Mouse (Mus musculus): ENCODE measurements at regions not wholly inside any gene's neighbourhood (a gene's known extent, or its start where the extent isn't known, plus 50 kb on each side); places are given as distances from the start of the nearest gene placed in this dataset.

DNA sequence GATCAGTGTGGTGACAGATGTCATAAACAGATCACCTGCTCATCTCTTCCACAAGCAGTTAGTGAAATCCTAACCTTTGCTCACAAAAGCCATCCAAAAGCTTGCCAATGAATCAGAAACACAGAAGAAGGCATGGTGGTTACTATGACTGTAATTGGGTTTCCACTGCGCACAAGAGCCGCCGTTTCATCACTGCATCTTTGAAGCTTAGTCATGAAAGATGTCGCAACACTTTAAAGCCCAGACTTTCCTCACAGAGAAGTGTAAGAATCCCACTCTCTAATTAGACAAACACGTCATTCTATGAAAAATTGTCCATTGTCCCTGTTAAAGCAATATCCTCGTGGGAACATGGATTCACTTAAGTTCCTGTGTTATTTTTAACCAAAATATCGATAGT, 76.9 kb upstream of the Tmco5 start:
- ATAC-seq (ENCODE audit: extremely low read depth, insufficient number of reproducible peaks, low FRiP score, poor library complexity, severe bottlenecking) (no peak), DNase-seq (ENCODE audit: low spot score) (no peak)
- Histone ChIP-seq H3K4me3 (ENCODE audit: low read depth, low read length) (no peak overlapping the region), H3K27me3 (ENCODE audit: insufficient read depth, low read length) (no peaks in the 10 kb centered on the region), H3K4me1 (ENCODE audit: insufficient read depth, low read depth, low read length) (no peaks in the 10 kb centered on the region), H3K36me3 (replicated peaks) (no peaks in the 10 kb centered on the region), H3K9me3 (replicated peaks) (no peaks in the 10 kb centered on the region)
- no peak for TF ChIP-seq TAL1 (conservative IDR thresholded peaks at IDR 0.05; ENCODE audit: low read depth, low read length)
- no peak for TF ChIP-seq GATA2 (IDR thresholded peaks at IDR 0.05; ENCODE audit: borderline replicate concordance, low read depth, low read length)
- TF ChIP-seq CTCF (IDR thresholded peaks at IDR 0.05; ENCODE audit: low read depth, low read length): no peak
- TF ChIP-seq GATA1 (IDR thresholded peaks at IDR 0.05; ENCODE audit: borderline replicate concordance, low read length): no peak
- no peak for TF ChIP-seq POLR2AphosphoS5 (IDR thresholded peaks at IDR 0.05; ENCODE audit: insufficient replicate concordance, low read depth, low read length)

DNA sequence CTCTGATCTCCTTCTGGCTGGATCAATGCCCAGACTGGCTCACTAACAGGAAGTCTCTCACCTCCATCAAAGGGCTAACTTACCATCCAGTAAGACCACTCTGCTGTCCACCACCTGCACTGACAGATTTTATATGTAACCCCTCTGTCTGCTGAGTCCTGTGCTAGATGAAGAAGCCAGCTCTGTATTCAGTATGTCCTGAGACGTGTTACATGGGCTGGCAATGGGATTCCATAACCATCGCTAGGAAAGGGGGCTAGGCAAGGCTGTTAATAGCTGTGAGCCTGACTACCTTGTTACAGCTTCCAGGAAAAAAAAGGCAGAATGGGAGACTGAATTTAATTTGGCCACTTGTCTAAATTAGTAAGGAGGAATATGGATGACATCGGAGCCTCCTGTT, 71.3 kb upstream of the Tmco5 start:
- no peak overlapping the region for H3K4me3 ChIP-seq (ENCODE audit: low read depth, low read length)
- H3K27me3 ChIP-seq (ENCODE audit: insufficient read depth, low read length): no peaks in the 10 kb centered on the region
- no peaks in the 10 kb centered on the region for H3K36me3 ChIP-seq (replicated peaks)
- H3K4me1 ChIP-seq (ENCODE audit: insufficient read depth, low read depth, low read length): no peaks in the 10 kb centered on the region
- no peak for DNase-seq (ENCODE audit: low spot score)
- H3K9me3 ChIP-seq (replicated peaks): no peaks in the 10 kb centered on the region
- TF ChIP-seq GATA1 (IDR thresholded peaks at IDR 0.05; ENCODE audit: borderline replicate concordance, low read length) (no peak), TAL1 (conservative IDR thresholded peaks at IDR 0.05; ENCODE audit: low read depth, low read length) (no peak), GATA2 (IDR thresholded peaks at IDR 0.05; ENCODE audit: borderline replicate concordance, low read depth, low read length) (no peak), POLR2AphosphoS5 (IDR thresholded peaks at IDR 0.05; ENCODE audit: insufficient replicate concordance, low read depth, low read length) (no peak), CTCF (IDR thresholded peaks at IDR 0.05; ENCODE audit: low read depth, low read length) (no peak)
- no peak for ATAC-seq (ENCODE audit: extremely low read depth, insufficient number of reproducible peaks, low FRiP score, poor library complexity, severe bottlenecking)

DNA sequence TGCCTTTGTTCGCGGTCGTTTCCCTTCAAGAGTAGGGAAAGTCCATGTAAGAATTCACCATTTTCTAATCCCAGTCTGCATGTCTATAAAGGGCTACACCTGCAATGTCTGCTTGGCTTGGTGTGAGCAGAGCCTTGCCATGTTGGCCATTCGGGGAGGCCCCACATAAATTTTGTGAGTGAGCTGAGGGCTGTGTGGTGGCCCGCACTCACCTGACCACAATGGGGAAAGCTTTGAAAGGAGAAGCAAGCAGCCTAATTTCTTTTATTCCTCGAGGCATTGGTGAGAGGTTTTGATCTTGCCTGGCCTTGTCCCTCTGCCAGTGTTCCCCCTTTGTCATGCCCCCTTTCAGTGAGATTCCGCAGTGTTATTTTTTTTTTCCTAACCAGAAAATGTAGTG, 70.9 kb upstream of the Tmco5 start:
- H3K27me3 ChIP-seq (ENCODE audit: insufficient read depth, low read length): no peaks in the 10 kb centered on the region
- no peaks in the 10 kb centered on the region for H3K4me1 ChIP-seq (ENCODE audit: insufficient read depth, low read depth, low read length)
- H3K4me3 ChIP-seq (ENCODE audit: low read depth, low read length): no peak overlapping the region
- ATAC-seq (ENCODE audit: extremely low read depth, insufficient number of reproducible peaks, low FRiP score, poor library complexity, severe bottlenecking) (no peak), DNase-seq (ENCODE audit: low spot score) (no peak)
- H3K9me3 ChIP-seq (replicated peaks): no peaks in the 10 kb centered on the region
- H3K36me3 ChIP-seq (replicated peaks): no peaks in the 10 kb centered on the region
- TF ChIP-seq GATA2 (IDR thresholded peaks at IDR 0.05; ENCODE audit: borderline replicate concordance, low read depth, low read length) (no peak), TAL1 (conservative IDR thresholded peaks at IDR 0.05; ENCODE audit: low read depth, low read length) (no peak), CTCF (IDR thresholded peaks at IDR 0.05; ENCODE audit: low read depth, low read length) (no peak), GATA1 (IDR thresholded peaks at IDR 0.05; ENCODE audit: borderline replicate concordance, low read length) (no peak), POLR2AphosphoS5 (IDR thresholded peaks at IDR 0.05; ENCODE audit: insufficient replicate concordance, low read depth, low read length) (no peak)

DNA sequence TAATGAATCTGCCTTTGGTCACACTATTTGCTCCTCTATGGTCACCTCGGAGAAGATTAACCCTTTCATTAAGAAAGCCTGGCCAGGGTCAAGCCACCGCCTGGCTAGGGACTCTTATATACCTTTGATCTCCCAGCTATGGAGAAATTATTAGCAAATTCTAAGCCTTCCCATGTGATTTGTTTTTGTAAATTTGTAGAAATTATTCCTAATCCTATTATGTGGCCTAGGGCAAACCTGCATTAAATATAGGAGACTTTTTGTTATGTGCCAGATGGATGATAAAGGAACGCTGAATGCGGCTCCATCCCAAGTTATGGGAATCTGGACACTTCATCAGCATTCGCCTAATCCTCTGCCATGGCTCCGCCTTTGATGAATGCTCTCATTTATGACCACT, 70.4 kb upstream of the Tmco5 start:
- Histone ChIP-seq H3K9me3 (replicated peaks) (no peaks in the 10 kb centered on the region), H3K27me3 (ENCODE audit: insufficient read depth, low read length) (no peaks in the 10 kb centered on the region), H3K36me3 (replicated peaks) (no peaks in the 10 kb centered on the region), H3K4me1 (ENCODE audit: insufficient read depth, low read depth, low read length) (no peaks in the 10 kb centered on the region), H3K4me3 (ENCODE audit: low read depth, low read length) (no peak overlapping the region)
- no peak for DNase-seq (ENCODE audit: low spot score)
- TF ChIP-seq POLR2AphosphoS5 (IDR thresholded peaks at IDR 0.05; ENCODE audit: insufficient replicate concordance, low read depth, low read length): no peak
- TF ChIP-seq GATA2 (IDR thresholded peaks at IDR 0.05; ENCODE audit: borderline replicate concordance, low read depth, low read length): no peak
- TF ChIP-seq CTCF (IDR thresholded peaks at IDR 0.05; ENCODE audit: low read depth, low read length): no peak
- TF ChIP-seq TAL1 (conservative IDR thresholded peaks at IDR 0.05; ENCODE audit: low read depth, low read length): no peak
- no peak for TF ChIP-seq GATA1 (IDR thresholded peaks at IDR 0.05; ENCODE audit: borderline replicate concordance, low read length)
- ATAC-seq (ENCODE audit: extremely low read depth, insufficient number of reproducible peaks, low FRiP score, poor library complexity, severe bottlenecking): no peak

- no peaks in the 10 kb centered on the region for H3K9me3 ChIP-seq (replicated peaks)
These were observed 69.9 kb upstream of the Tmco5 start for GRCm38 (mm10) chr2:116808554-116808953.

DNA sequence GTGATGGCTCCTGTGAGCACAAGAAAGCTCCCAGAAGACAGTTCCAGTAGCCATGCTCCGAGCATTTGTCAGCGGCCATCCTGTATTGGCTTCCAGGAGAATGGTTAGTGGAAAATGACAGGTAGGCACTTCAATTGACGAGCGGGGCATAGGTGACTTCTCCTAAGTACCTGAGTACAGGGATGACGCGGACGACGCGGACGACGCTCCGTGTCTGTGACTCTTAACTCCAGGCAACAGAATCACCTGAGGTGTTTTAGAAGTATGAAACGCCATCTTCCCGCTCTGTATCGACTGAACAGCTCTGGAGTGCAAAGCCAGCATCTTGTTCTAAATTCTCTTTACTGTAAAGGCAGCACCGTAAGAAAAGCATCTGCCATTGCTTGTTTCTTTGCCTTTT, 68.4 kb upstream of the Tmco5 start:
- no peak for DNase-seq (ENCODE audit: low spot score)
- Histone ChIP-seq H3K36me3 (replicated peaks) (no peaks in the 10 kb centered on the region), H3K4me1 (ENCODE audit: insufficient read depth, low read depth, low read length) (no peaks in the 10 kb centered on the region), H3K27me3 (ENCODE audit: insufficient read depth, low read length) (no peaks in the 10 kb centered on the region), H3K4me3 (ENCODE audit: low read depth, low read length) (no peak overlapping the region), H3K9me3 (replicated peaks) (no peaks in the 10 kb centered on the region)
- TF ChIP-seq GATA1 (IDR thresholded peaks at IDR 0.05; ENCODE audit: borderline replicate concordance, low read length): no peak
- TF ChIP-seq CTCF (IDR thresholded peaks at IDR 0.05; ENCODE audit: low read depth, low read length): no peak
- TF ChIP-seq TAL1 (conservative IDR thresholded peaks at IDR 0.05; ENCODE audit: low read depth, low read length): no peak
- TF ChIP-seq POLR2AphosphoS5 (IDR thresholded peaks at IDR 0.05; ENCODE audit: insufficient replicate concordance, low read depth, low read length): no peak
- TF ChIP-seq GATA2 (IDR thresholded peaks at IDR 0.05; ENCODE audit: borderline replicate concordance, low read depth, low read length): no peak
- no peak for ATAC-seq (ENCODE audit: extremely low read depth, insufficient number of reproducible peaks, low FRiP score, poor library complexity, severe bottlenecking)

More at GRCm38 (mm10) chr2:116808554-116808953, 69.9 kb upstream of the Tmco5 start:
- Histone ChIP-seq H3K27me3 (ENCODE audit: insufficient read depth, low read length) (no peaks in the 10 kb centered on the region), H3K36me3 (replicated peaks) (no peaks in the 10 kb centered on the region), H3K4me1 (ENCODE audit: insufficient read depth, low read depth, low read length) (no peaks in the 10 kb centered on the region), H3K4me3 (ENCODE audit: low read depth, low read length) (no peak overlapping the region)
- no peak for ATAC-seq (ENCODE audit: extremely low read depth, insufficient number of reproducible peaks, low FRiP score, poor library complexity, severe bottlenecking)
- TF ChIP-seq GATA2 (IDR thresholded peaks at IDR 0.05; ENCODE audit: borderline replicate concordance, low read depth, low read length): no peak
- DNase-seq (ENCODE audit: low spot score): no peak
